Mouse (Mus musculus): Measurements from ENCODE around the gene Gm10354.
"Not testable (repeated sequence)": the region's sequence is repeated elsewhere in the genome, so short reads cannot be mapped to it uniquely, and the experiment has no call there.

- not testable (repeated sequence) for TF ChIP-seq POLR2A (IDR thresholded peaks at IDR 0.05; ENCODE audit: insufficient read depth, low read depth, low read length); CTCF (IDR thresholded peaks at IDR 0.05)
Measured at GRCm38 (mm10) chr5:15024316-15024715, 45.6 kb upstream of the Gm10354 start.
